Comparison of ENCODE assay signal across 13 mouse cellular contexts in the genomic region with DNA sequence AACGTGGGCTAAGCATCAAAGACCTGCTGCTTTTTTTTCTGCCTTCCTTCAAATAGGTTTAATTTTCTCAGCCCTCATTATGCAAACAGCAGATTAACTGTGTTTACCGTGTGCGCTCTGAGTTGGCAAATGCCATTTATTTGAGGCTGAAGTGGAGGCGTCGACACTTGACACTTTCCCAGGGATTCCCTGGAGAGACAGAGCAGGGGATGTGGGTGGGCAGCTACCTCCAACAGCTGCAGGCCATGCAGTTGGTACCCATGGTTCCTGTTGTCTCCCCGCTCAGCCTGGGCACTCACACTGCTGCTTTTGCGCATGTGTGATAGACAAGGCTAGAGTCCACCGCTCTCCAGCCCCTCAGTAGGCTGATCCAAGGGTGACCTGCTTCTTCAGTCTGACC.
"Had no signal": no experiment of that assay in that cellular context is flagged by ENCODE, and none has a peak within 500 bp of the region (broad histone marks: within the 10 kb centered on the region; RNA-seq: fewer than 3 reads in every experiment).

No protein-coding gene starts in this region.

- H3K27me3 ChIP-seq: liver, embryonic 13.5 days; midbrain, embryonic 15.5 days had no signal

- H3K4me3 ChIP-seq: intestine, embryonic 15.5 days; left cerebral cortex, adult 2 months; limb, embryonic 12.5 days; liver, embryonic 13.5 days; midbrain, embryonic 15.5 days had no signal

- H3K4me2 ChIP-seq: intestine, embryonic 15.5 days; limb, embryonic 12.5 days; midbrain, embryonic 15.5 days had no signal

- H3K4me1 ChIP-seq: intestine, embryonic 15.5 days; limb, embryonic 12.5 days had no signal

- H3K9me3 ChIP-seq: intestine, embryonic 15.5 days; limb, embryonic 12.5 days; liver, embryonic 13.5 days; midbrain, embryonic 15.5 days had no signal

- ATAC-seq: intestine, embryonic 15.5 days; midbrain, embryonic 15.5 days had no signal

- H3K36me3 ChIP-seq: intestine, embryonic 15.5 days; limb, embryonic 12.5 days; liver, embryonic 13.5 days; midbrain, embryonic 15.5 days had no signal

- H3K9ac ChIP-seq: intestine, embryonic 15.5 days; limb, embryonic 12.5 days; liver, embryonic 13.5 days; midbrain, embryonic 15.5 days had no signal

- H3K27ac ChIP-seq: intestine, embryonic 15.5 days; left cerebral cortex, adult 2 months; limb, embryonic 12.5 days; midbrain, embryonic 15.5 days; stomach, postnatal 0 days had no signal

- DNase-seq: kidney, adult 18-20 months; kidney, postnatal 10 days; kidney, postnatal 4 days; liver; liver, embryonic 13.5 days; lung, adult 18-20 months; thymus, adult 18-20 months; thymus, postnatal 14 days had no signal
